Mouse (Mus musculus) limb, embryonic 11.5 days (tissue): ENCODE results near the gene Omp. TPM values are rescaled to one million over a fixed set of nuclear protein-coding genes. Genes with fewer than 3 reads are reported as not detected.

Source experiments
- ATAC-seq: fragments of 200-750 bp; cut with Nextera tagmentation; 2 replicates; pipeline ENCODE4 v1.8.0; 2017; ENCODE audit warnings: low read depth; ENCODE audit not compliant: insufficient number of reproducible peaks, low FRiP score, low TSS enrichment
- DNase-seq: peaks from one replicate; pipeline ENCODE4 v3.0.0-alpha.2; 2015; ENCODE audit warnings: low spot score
- H3K27ac ChIP-seq: fragments of 300-500 bp; sonication (generic); replicated peaks from 2 replicates; pipeline ENCODE4 v1.5.1; 2014; ENCODE audit warnings: low read depth, mild to moderate bottlenecking, low read length
- H3K27me3 ChIP-seq: fragments of 300-500 bp; sonication (generic); 2 replicates; pipeline ENCODE4 v1.6.1; 2014; ENCODE audit warnings: mild to moderate bottlenecking, low read length, mixed read lengths; ENCODE audit not compliant: control insufficient read depth, insufficient read depth
- H3K36me3 ChIP-seq: fragments of 300-500 bp; sonication (generic); 2 replicates; pipeline ENCODE4 v1.6.1; 2014; ENCODE audit warnings: mild to moderate bottlenecking, low read length, moderate library complexity, mixed read lengths; ENCODE audit not compliant: control insufficient read depth, insufficient read depth
- H3K4me1 ChIP-seq: fragments of 300-500 bp; sonication (generic); 2 replicates; pipeline ENCODE4 v1.6.1; 2014; ENCODE audit warnings: low read length, mixed read lengths; ENCODE audit not compliant: control insufficient read depth, insufficient read depth
- H3K4me2 ChIP-seq: fragments of 300-500 bp; sonication (generic); 2 replicates; pipeline ENCODE4 v1.6.1; 2014; ENCODE audit warnings: low read depth, mild to moderate bottlenecking, moderate library complexity; ENCODE audit not compliant: severe bottlenecking
- H3K4me3 ChIP-seq: fragments of 300-500 bp; sonication (generic); 2 replicates; pipeline ENCODE4 v1.5.1; 2014; ENCODE audit warnings: low read depth, low read length
- H3K9ac ChIP-seq: fragments of 300-500 bp; sonication (generic); 2 replicates; pipeline ENCODE4 v1.6.1; 2014; ENCODE audit warnings: mild to moderate bottlenecking, low read length
- H3K9me3 ChIP-seq: fragments of 300-500 bp; sonication (generic); 2 replicates; pipeline ENCODE4 v1.6.1; 2016; ENCODE audit warnings: low read length; ENCODE audit not compliant: control insufficient read depth
- WGBS: fragments of 180-500 bp; shearing (Covaris S2); extraction: QIAGEN DNeasy Blood & Tissue Kit; methylation state at CpG from one replicate; pipeline ENCODE4 v1.1.7; 2014; 5-methylcytosine and 5-hydroxymethylcytosine counted together
- polyA plus RNA-seq: library from polyadenylated mRNA; unstranded; fragments of >200 nt; fragmentation: Nextera tagmentation; extraction: Ambion mirVana; gene quantifications from 2 replicates; pipeline ENCODE4 v1.2.1, GENCODE M21; 2014

The Omp gene
- polyA plus RNA-seq, 1 experiment from 2014 or later: 0.20 TPM

- no peak overlapping the region for H3K9ac ChIP-seq
- H3K4me2 ChIP-seq: no peak overlapping the region
- WGBS: 84% methylated on average over 3 of the region's 3 CpGs
- H3K27me3 ChIP-seq: no peaks in the 10 kb centered on the region
- no peak for DNase-seq
- ATAC-seq: no peak
- no peaks in the 10 kb centered on the region for H3K9me3 ChIP-seq
- no peaks in the 10 kb centered on the region for H3K4me1 ChIP-seq
- no peaks in the 10 kb centered on the region for H3K36me3 ChIP-seq
- no peak overlapping the region for H3K27ac ChIP-seq
- no peak overlapping the region for H3K4me3 ChIP-seq
These were observed 24.1 kb downstream of the Omp start for GRCm38 (mm10) chr7:98121241-98121640.

DNA sequence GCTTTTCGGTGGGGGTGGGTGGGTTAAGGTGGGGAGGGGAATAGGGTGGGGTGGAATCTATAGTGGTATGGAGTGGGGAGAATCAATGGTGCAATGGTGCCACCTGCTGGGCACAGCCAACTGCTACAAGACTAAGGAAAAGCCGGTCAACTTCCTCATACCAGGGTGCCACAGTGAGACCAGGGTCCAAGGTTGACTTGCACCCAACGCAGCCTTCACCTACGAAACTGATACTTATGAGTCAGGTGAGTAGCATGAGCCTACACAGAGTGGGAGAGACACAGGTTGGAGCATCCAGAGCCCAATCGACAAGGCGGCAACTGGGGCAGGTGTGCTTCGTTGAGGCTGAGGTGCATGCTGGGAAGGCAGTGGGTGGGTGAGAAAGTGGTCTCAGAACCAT lies 25.0 kb downstream of the Omp start:
- H3K9ac ChIP-seq: no peak overlapping the region
- H3K27me3 ChIP-seq: no peaks in the 10 kb centered on the region
- WGBS: 5% methylated on average over 7 of the region's 7 CpGs
- no peaks in the 10 kb centered on the region for H3K9me3 ChIP-seq
- no peaks in the 10 kb centered on the region for H3K36me3 ChIP-seq
- ATAC-seq (peak; percentile 48; the same call in 1 of the 2 replicates), DNase-seq (peak; percentile 82)
- H3K4me1 ChIP-seq: no peaks in the 10 kb centered on the region
- H3K4me3 ChIP-seq: 0 out of 2 replicates have a peak overlapping the region, but pooled peaks have one; percentile 3
- peak overlapping the region; percentile 41 for H3K4me2 ChIP-seq
- no peak overlapping the region for H3K27ac ChIP-seq

DNA sequence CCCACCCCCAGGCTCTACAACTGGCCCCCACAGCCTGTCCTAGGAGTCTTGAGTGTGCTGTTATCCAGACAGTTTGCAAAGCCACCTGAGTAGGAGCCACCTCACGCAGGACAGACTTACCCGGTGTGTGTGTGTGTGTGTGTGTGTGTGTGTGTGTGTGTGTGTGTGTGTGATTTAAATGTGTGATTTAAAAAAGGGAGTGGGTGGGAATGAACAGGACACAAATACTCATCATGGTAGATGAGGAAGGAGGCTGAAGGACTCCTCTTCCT lies 25.4 kb downstream of the Omp start:
- no peak overlapping the region for H3K4me2 ChIP-seq
- no peaks in the 10 kb centered on the region for H3K9me3 ChIP-seq
- H3K4me3 ChIP-seq: no peak overlapping the region
- no peaks in the 10 kb centered on the region for H3K27me3 ChIP-seq
- no peaks in the 10 kb centered on the region for H3K4me1 ChIP-seq
- DNase-seq: no peak
- no peaks in the 10 kb centered on the region for H3K36me3 ChIP-seq
- ATAC-seq: no peak
- no peak overlapping the region for H3K27ac ChIP-seq
- no peak overlapping the region for H3K9ac ChIP-seq
- WGBS: 58% methylated on average over 2 of the region's 2 CpGs

- H3K4me1 ChIP-seq: no peaks in the 10 kb centered on the region
- H3K9ac ChIP-seq: no peak within 1 kb of the TSS
- H3K9me3 ChIP-seq: no peaks in the 10 kb centered on the region
- no peak within 1 kb of the TSS for H3K27ac ChIP-seq
- WGBS: 28% methylated on average over 9 of the region's 9 CpGs
- ATAC-seq (no peak), DNase-seq (peak; percentile 52)
- H3K36me3 ChIP-seq: no peaks in the 10 kb centered on the region
- 0 out of 2 replicates have a peak within 1 kb of the TSS, but pooled peaks have one; percentile 3 for H3K4me3 ChIP-seq
- no peaks in the 10 kb centered on the region for H3K27me3 ChIP-seq
- peak within 1 kb of the TSS; percentile 41 for H3K4me2 ChIP-seq
These were observed 25.9 kb downstream of the Omp start, which contains the start of gene Myo7a for GRCm38 (mm10) chr7:98119179-98119960. Gene Myo7a, minus strand, starts transcription at chr7:98119524.

- no peak overlapping the region for H3K4me3 ChIP-seq
- H3K9ac ChIP-seq: no peak overlapping the region
- 68% methylated on average over 11 of the region's 11 CpGs for WGBS
- no peaks in the 10 kb centered on the region for H3K9me3 ChIP-seq
- H3K4me1 ChIP-seq: no peaks in the 10 kb centered on the region
- DNase-seq: no peak
- H3K27me3 ChIP-seq: no peaks in the 10 kb centered on the region
- H3K4me2 ChIP-seq: no peak overlapping the region
- H3K27ac ChIP-seq: no peak overlapping the region
- H3K36me3 ChIP-seq: no peaks in the 10 kb centered on the region
- no peak for ATAC-seq
These were observed 28.2 kb downstream of the Omp start for GRCm38 (mm10) chr7:98117012-98117660.

GRCm38 (mm10) chr7:98114656-98115055 lies 30.6 kb downstream of the Omp start:
- Histone ChIP-seq H3K27ac (no peak overlapping the region), H3K27me3 (no peaks in the 10 kb centered on the region), H3K36me3 (no peaks in the 10 kb centered on the region)

GRCm38 (mm10) chr7:98111233-98111632 lies 34.1 kb downstream of the Omp start:
- WGBS: under 1% methylated on average over 25 of the region's 25 CpGs
- no peak overlapping the region for H3K27ac ChIP-seq
- no peaks in the 10 kb centered on the region for H3K27me3 ChIP-seq
- H3K4me1 ChIP-seq: no peaks in the 10 kb centered on the region; the same call in 1 of the 2 replicates
- H3K4me3 ChIP-seq: 0 out of 2 replicates have a peak overlapping the region, but pooled peaks have one; percentile 10
- H3K4me2 ChIP-seq: peak overlapping the region; percentile 53
- no peaks in the 10 kb centered on the region for H3K9me3 ChIP-seq
- ATAC-seq (peak; percentile 41; the same call in 1 of the 2 replicates), DNase-seq (peak; percentile 38)
- H3K36me3 ChIP-seq: no peaks in the 10 kb centered on the region
- H3K9ac ChIP-seq: peak overlapping the region; percentile 14; the same call in 1 of the 2 replicates

More at GRCm38 (mm10) chr7:98114656-98115055, 30.6 kb downstream of the Omp start:
- no peak overlapping the region for H3K9ac ChIP-seq
- WGBS: 78% methylated on average over 6 of the region's 6 CpGs
- H3K4me2 ChIP-seq: no peak overlapping the region
- no peak for DNase-seq
- no peak for ATAC-seq
- H3K4me3 ChIP-seq: no peak overlapping the region
- H3K9me3 ChIP-seq: no peaks in the 10 kb centered on the region
- H3K4me1 ChIP-seq: no peaks in the 10 kb centered on the region; the same call in 1 of the 2 replicates

- no peaks in the 10 kb centered on the region for H3K27me3 ChIP-seq
- no peak overlapping the region for H3K27ac ChIP-seq
- ATAC-seq (no peak), DNase-seq (no peak)
- WGBS: 83% methylated on average over 4 of the region's 4 CpGs
- no peaks in the 10 kb centered on the region for H3K9me3 ChIP-seq
- H3K9ac ChIP-seq: no peak overlapping the region
- H3K4me3 ChIP-seq: no peak overlapping the region
- H3K4me2 ChIP-seq: no peak overlapping the region
- no peaks in the 10 kb centered on the region; the same call in 1 of the 2 replicates for H3K4me1 ChIP-seq
- H3K36me3 ChIP-seq: no peaks in the 10 kb centered on the region
These were observed 35.5 kb downstream of the Omp start for GRCm38 (mm10) chr7:98109771-98110170.
